Mouse (Mus musculus) testis, adult 2 months (tissue): Measurements from ENCODE around the gene Ift88. TPM values are rescaled to one million over a fixed set of nuclear protein-coding genes. Genes with fewer than 3 reads are reported as not detected.

Experiments used
- H3K27ac ChIP-seq: fragments of 200-500 bp; 2 replicates; pipeline ENCODE4 v1.5.1; 2012; ENCODE audit warnings: low read depth, low read length; ENCODE audit not compliant: control insufficient read depth, insufficient read depth
- H3K27me3 ChIP-seq: fragments of 200-500 bp; 2 replicates; pipeline ENCODE4 v1.6.1; 2012; ENCODE audit warnings: mild to moderate bottlenecking, low read length, moderate library complexity; ENCODE audit not compliant: control insufficient read depth, insufficient read depth
- H3K36me3 ChIP-seq: fragments of 200-500 bp; 2 replicates; pipeline ENCODE4 v1.6.1; 2012; ENCODE audit warnings: mild to moderate bottlenecking, low read length; ENCODE audit not compliant: control insufficient read depth, insufficient read depth
- H3K4me1 ChIP-seq: fragments of 200-500 bp; 2 replicates; pipeline ENCODE4 v1.6.1; 2012; ENCODE audit warnings: low read length; ENCODE audit not compliant: control insufficient read depth, insufficient read depth
- H3K4me3 ChIP-seq: fragments of 200-500 bp; 2 replicates; pipeline ENCODE4 v1.5.1; 2012; ENCODE audit warnings: low read depth, mild to moderate bottlenecking, low read length, moderate library complexity, mixed read lengths; ENCODE audit not compliant: control insufficient read depth
- CTCF ChIP-seq: fragments of 200-500 bp; IDR thresholded peaks from 2 replicates; pipeline ENCODE4 v1.5.1; 2012; ENCODE audit warnings: low read depth, mild to moderate bottlenecking, inconsistent platforms, low read length, moderate library complexity; ENCODE audit not compliant: control insufficient read depth, insufficient read depth, insufficient replicate concordance
- POLR2A ChIP-seq: fragments of 200-500 bp; IDR thresholded peaks from 2 replicates; pipeline ENCODE4 v1.6.1; 2012; ENCODE audit warnings: low read depth, mild to moderate bottlenecking, inconsistent platforms, low read length, moderate library complexity; ENCODE audit not compliant: control insufficient read depth
- polyA plus RNA-seq: library from polyadenylated mRNA; depleted of rRNA; stranded (reverse); fragments of >200 nt; gene quantifications from 2 replicates; pipeline ENCODE4 v1.2.3, GENCODE M21; 2012

Gene Ift88
- polyA plus RNA-seq, 1 experiment = 27.3 TPM

DNA sequence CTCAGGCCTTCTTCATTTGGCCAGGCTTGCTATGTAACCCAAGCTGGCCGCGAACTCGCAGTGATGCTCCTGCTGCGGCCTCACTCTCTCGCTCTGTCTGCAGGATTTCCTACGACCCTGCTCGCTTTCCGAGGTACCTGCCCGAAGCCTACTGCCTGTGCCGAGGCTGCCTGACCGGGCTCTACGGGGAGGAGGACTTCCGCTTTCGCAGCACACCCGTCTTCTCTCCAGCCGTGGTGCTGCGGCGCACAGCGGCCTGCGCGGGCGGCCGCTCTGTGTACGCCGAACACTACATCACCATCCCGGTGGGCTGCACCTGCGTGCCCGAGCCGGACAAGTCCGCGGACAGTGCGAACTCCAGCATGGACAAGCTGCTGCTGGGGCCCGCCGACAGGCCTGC, 118.4 kb downstream of the Ift88 start:
- no peaks in the 10 kb centered on the region for H3K36me3 ChIP-seq
- H3K27me3 ChIP-seq = no peaks in the 10 kb centered on the region
- peaks cover 5% of the 10 kb centered on the region for H3K4me1 ChIP-seq
- H3K27ac ChIP-seq = no peak overlapping the region
- peak overlapping the region; percentile 60 for H3K4me3 ChIP-seq
- TF ChIP-seq POLR2A (no peak), CTCF (no peak)

DNA sequence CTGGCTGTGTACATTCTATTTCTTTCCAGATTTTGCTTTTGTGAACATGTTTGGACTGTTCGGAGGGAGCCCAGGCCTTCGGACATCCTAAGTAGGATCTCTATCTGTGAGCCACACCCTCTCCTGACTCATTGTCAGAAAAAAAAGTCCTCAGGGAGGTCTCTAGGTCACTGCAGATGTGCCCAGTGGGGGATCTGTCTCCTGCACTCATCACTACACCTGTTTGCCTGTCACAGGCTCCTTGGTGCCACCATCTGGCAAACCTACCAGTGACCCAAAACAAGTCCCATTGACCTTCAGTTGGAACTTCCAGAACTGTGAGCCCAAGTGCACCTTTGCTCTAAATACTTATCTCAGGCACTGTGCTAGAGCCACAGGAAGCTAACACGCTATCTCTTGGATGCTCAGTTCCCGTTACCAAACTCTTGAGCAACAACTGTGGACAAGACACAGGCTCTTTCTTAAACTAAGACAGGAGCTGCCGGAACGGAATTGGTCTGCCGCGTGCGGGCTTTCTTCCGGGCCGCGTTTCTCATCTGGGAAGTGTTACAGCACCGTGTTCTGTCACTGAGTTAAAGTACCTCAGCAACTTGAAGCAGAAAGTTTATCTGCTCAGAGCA, 119.7 kb downstream of the Ift88 start:
- H3K36me3 ChIP-seq = no peaks in the 10 kb centered on the region
- TF ChIP-seq CTCF (no peak), POLR2A (no peak)
- H3K4me3 ChIP-seq = no peak overlapping the region
- H3K4me1 ChIP-seq = peaks cover 8% of the 10 kb centered on the region
- H3K27ac ChIP-seq = no peak overlapping the region
- H3K27me3 ChIP-seq = no peaks in the 10 kb centered on the region

DNA sequence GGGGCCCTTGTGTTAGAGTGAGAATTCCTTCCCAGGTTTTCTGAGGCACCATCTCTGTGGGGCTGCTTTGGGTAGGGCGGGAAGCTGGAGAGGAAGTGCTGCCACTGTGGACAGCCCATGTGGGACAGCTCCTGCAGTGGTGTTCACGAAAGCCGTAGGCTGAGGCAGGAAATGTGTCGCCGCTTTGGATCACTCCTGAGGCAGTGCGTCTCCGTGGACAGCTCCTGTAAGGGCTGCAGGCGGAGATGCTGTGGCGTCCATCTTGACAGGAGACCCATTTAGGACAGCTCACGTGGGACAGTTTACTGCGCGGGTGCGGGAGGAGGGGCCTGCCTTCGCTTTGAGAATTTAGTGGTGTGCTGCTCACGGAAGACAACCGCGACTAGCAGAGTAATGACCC, 121.7 kb downstream of the Ift88 start:
- TF ChIP-seq POLR2A (no peak), CTCF (no peak)
- peaks cover 8% of the 10 kb centered on the region for H3K4me1 ChIP-seq
- no peak overlapping the region for H3K27ac ChIP-seq
- H3K4me3 ChIP-seq = no peak overlapping the region
- H3K27me3 ChIP-seq = no peaks in the 10 kb centered on the region
- H3K36me3 ChIP-seq = no peaks in the 10 kb centered on the region

DNA sequence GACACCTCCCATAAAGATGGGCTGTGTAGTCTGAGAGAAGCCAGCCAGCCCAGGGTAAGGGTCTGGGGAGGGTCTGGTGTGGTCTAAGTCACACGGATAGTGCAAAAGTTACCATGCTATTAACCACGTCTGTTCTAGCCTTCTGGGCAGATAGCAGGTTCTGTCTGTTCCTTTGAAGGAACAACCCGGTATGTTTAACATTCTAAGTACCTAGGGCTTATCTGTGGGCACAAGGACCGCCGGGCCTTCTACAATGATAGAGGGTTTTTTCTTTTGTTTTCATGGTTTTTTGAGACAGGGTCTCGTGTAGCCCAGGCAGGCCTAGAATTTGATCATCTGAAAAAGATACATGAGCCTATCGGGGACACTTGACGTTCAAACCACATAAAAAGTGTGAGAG, 122.3 kb downstream of the Ift88 start:
- Histone ChIP-seq H3K27ac (peak overlapping the region; percentile 43; the same call in 1 of the 2 replicates), H3K4me3 (no peak overlapping the region), H3K36me3 (no peaks in the 10 kb centered on the region), H3K27me3 (no peaks in the 10 kb centered on the region), H3K4me1 (peaks cover 8% of the 10 kb centered on the region)
- TF ChIP-seq CTCF (no peak), POLR2A (no peak)

DNA sequence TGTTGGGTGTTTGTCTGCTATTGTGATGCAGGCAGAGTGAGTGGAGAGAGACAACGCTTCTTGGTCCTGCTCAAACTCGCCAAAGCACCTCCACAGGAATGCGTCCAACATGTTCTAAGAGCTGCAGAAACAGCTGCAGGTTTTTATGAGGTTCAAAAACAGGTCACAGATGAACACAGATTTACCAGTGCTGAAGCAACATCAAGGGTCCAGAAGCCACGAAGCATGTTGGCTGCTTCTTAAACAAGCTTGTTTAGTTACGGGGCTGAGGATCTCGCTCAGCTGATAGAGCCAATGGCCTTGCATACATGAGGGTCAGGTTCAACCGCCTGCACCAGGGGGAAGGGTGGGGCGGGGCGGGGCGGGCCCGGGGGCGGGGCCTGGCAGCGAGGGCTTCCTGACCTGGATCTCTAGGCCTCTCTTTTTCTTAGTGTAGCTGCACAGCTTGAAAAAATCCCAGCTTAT, 122.7 kb downstream of the Ift88 start:
- peaks cover 8% of the 10 kb centered on the region for H3K4me1 ChIP-seq
- peak overlapping the region; percentile 43; the same call in 1 of the 2 replicates for H3K27ac ChIP-seq
- no peak for TF ChIP-seq POLR2A
- TF ChIP-seq CTCF = no peak
- H3K27me3 ChIP-seq = no peaks in the 10 kb centered on the region
- no peaks in the 10 kb centered on the region for H3K36me3 ChIP-seq
- H3K4me3 ChIP-seq = no peak overlapping the region

- no peaks in the 10 kb centered on the region for H3K27me3 ChIP-seq
- H3K27ac ChIP-seq = no peak overlapping the region
- H3K4me3 ChIP-seq = no peak overlapping the region
- H3K36me3 ChIP-seq = no peaks in the 10 kb centered on the region
- TF ChIP-seq CTCF (no peak), POLR2A (no peak)
- peaks cover 8% of the 10 kb centered on the region for H3K4me1 ChIP-seq
These were observed 123.2 kb downstream of the Ift88 start for GRCm38 (mm10) chr14:57547062-57547461.

GRCm38 (mm10) chr14:57552945-57553344, 129.1 kb downstream of the Ift88 start:
- Histone ChIP-seq H3K4me3 (no peak overlapping the region), H3K36me3 (no peaks in the 10 kb centered on the region), H3K27ac (no peak overlapping the region), H3K4me1 (no peaks in the 10 kb centered on the region), H3K27me3 (no peaks in the 10 kb centered on the region)
- no peak for TF ChIP-seq POLR2A
- no peak for TF ChIP-seq CTCF

GRCm38 (mm10) chr14:57554434-57554833, 130.6 kb downstream of the Ift88 start:
- Histone ChIP-seq H3K27ac (no peak overlapping the region), H3K4me3 (no peak overlapping the region), H3K4me1 (no peaks in the 10 kb centered on the region), H3K27me3 (no peaks in the 10 kb centered on the region), H3K36me3 (no peaks in the 10 kb centered on the region)
- TF ChIP-seq POLR2A (no peak), CTCF (no peak)
